Mouse (Mus musculus): ENCODE measurements around the gene Olfr1254. TPM values are rescaled to one million over a fixed set of nuclear protein-coding genes. Genes with fewer than 3 reads are reported as not detected.

Olfr1254 gene
- not detected for polyA plus RNA-seq (2012; fragmentation: generic; extraction: Trizol)

DNA sequence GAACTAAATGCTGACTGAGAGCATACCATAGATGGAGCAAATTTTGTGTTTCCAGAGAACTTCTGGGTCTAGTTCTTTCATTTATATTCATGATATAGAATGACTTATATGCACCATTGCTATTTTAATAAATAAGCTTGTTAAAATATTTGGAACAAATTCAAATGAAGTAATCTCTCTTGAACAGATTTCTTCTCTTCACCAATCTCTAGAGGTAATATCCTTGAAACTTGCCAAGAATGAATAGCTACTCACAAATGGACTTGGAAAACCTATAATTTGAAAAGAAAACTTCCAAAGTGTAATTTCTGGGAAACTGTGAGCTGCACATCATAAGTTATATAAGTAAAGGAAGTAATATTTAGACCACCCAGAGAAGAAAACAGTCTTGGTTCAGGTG is at the start of gene Olfr1254:
Gene Olfr1254 (minus strand): TSS at position 101 of the 400 bp plus-strand sequence.

GRCm38 (mm10) chr2:89841455-89841854 is 48.0 kb upstream of the Olfr1254 start, which contains the start of gene Olfr1256:
Gene Olfr1256, minus strand, starts transcription at chr2:89841555.

DNA sequence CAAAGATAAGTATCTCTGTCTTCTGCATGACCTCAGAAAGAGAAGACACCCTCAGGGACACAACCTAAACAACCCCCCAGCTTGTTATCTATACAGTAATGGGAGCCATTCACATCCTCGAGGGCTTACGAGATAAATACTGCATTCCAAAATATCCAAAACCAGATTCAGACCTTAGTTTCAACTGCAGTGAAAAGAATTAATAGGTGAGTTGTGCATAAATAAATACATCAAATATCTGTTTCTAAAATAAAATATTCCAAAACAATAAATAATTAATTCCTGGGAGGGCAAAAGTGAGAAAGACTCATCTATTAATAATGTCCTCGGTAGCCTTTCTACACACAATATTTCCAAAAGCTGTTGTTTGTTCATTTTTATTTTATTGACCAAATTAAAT is 18.3 kb upstream of the Olfr1254 start, which contains the start of gene Olfr1255:
Gene Olfr1255 (plus strand): TSS at position 301 of the 400 bp plus-strand sequence.

DNA sequence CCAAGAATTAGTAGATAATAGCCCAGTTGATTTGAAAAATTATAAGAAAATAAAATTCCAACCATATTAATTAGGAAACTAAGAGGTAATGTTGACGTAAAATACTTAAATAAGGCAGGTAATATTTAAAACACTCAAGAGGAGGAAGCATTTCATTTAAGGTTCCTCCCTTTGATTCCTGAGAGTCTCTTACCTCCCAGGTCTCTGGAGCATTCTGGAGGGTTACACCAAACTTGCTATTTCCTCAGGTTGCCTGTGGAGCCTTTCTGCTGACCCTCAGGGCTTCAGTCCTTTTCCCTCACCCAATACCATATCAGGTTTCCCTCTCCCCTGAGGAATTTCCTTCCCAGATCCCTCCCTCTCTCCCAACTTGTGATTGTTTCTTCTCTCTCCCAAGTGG is 36.4 kb downstream of the Olfr1254 start, which contains the start of gene Olfr1253:
Gene Olfr1253 (minus strand): TSS at position 101 of the 400 bp plus-strand sequence.

Other genes starting within 250 kb of the Olfr1254 start
- gene Olfr1245, start 215.2 kb downstream of the Olfr1254 start, polyA plus RNA-seq (2012; fragmentation: generic; extraction: Trizol), result not detected
- not detected for gene Olfr1246, start 200.5 kb downstream of the Olfr1254 start, polyA plus RNA-seq (2012; fragmentation: generic; extraction: Trizol)
- gene Olfr1247, start 179.5 kb downstream of the Olfr1254 start, polyA plus RNA-seq (2012; fragmentation: generic; extraction: Trizol), result not detected
- not detected for gene Olfr1248, start 175.4 kb downstream of the Olfr1254 start, polyA plus RNA-seq (2012; fragmentation: generic; extraction: Trizol)
- not detected for gene Olfr1249, start 158.6 kb downstream of the Olfr1254 start, polyA plus RNA-seq (2012; fragmentation: generic; extraction: Trizol)
- not detected for gene Olfr1250, start 132.2 kb downstream of the Olfr1254 start, polyA plus RNA-seq (2012; fragmentation: generic; extraction: Trizol)
- not detected for gene Olfr1251, start 121.7 kb downstream of the Olfr1254 start, polyA plus RNA-seq (2012; fragmentation: generic; extraction: Trizol)
- gene Olfr1252, start 68.6 kb downstream of the Olfr1254 start, polyA plus RNA-seq (2012; fragmentation: generic; extraction: Trizol), result not detected
- gene Olfr1253, start 36.5 kb downstream of the Olfr1254 start, polyA plus RNA-seq (2012; fragmentation: generic; extraction: Trizol), result not detected
- gene Olfr1255, start 18.4 kb upstream of the Olfr1254 start, polyA plus RNA-seq (2012; fragmentation: generic; extraction: Trizol), result not detected
- gene Olfr1256, start 47.9 kb upstream of the Olfr1254 start, polyA plus RNA-seq (2012; fragmentation: generic; extraction: Trizol), result not detected
- not detected for gene Olfr48, start 54.6 kb upstream of the Olfr1254 start, polyA plus RNA-seq (2012; fragmentation: generic; extraction: Trizol)
- gene Olfr1257, start 84.8 kb upstream of the Olfr1254 start, polyA plus RNA-seq (2012; fragmentation: generic; extraction: Trizol), result not detected
- gene Olfr1258, start 133.7 kb upstream of the Olfr1254 start, polyA plus RNA-seq (2012; fragmentation: generic; extraction: Trizol), result not detected
- gene Olfr1259, start 155.0 kb upstream of the Olfr1254 start, polyA plus RNA-seq (2012; fragmentation: generic; extraction: Trizol), result not detected
- not detected for gene Olfr1260, start 180.7 kb upstream of the Olfr1254 start, polyA plus RNA-seq (2012; fragmentation: generic; extraction: Trizol)
- not detected for gene Olfr1261, start 197.6 kb upstream of the Olfr1254 start, polyA plus RNA-seq (2012; fragmentation: generic; extraction: Trizol)
- gene Olfr1262, start 206.5 kb upstream of the Olfr1254 start, polyA plus RNA-seq (2012; fragmentation: generic; extraction: Trizol), result not detected
- gene Olfr1263, start 218.5 kb upstream of the Olfr1254 start, polyA plus RNA-seq (2012; fragmentation: generic; extraction: Trizol), result not detected
- gene Olfr1264, start 232.0 kb upstream of the Olfr1254 start, polyA plus RNA-seq (2012; fragmentation: generic; extraction: Trizol), result not detected
- gene Olfr1265, start 241.7 kb upstream of the Olfr1254 start, polyA plus RNA-seq (2012; fragmentation: generic; extraction: Trizol), result not detected